Mouse (Mus musculus) small intestine, adult 2 months (tissue): Measurements from ENCODE around the gene Naaladl2.

ENCODE experiments used
- CTCF ChIP-seq: fragments of 200-500 bp; IDR thresholded peaks from 2 replicates; pipeline ENCODE4 v1.5.1; 2012; ENCODE audit warnings: low read depth, mild to moderate bottlenecking, control low read depth, inconsistent platforms, low read length, moderate library complexity, mixed read lengths; ENCODE audit not compliant: insufficient replicate concordance, insufficient read length; ENCODE audit errors: extremely low read depth
- POLR2A ChIP-seq: fragments of 200-500 bp; IDR thresholded peaks from 2 replicates; pipeline ENCODE4 v1.6.1; 2012; ENCODE audit warnings: low read depth, mild to moderate bottlenecking, control low read depth, inconsistent platforms, low read length, moderate library complexity

- no peak for TF ChIP-seq CTCF
- no peak for TF ChIP-seq POLR2A
Measured at GRCm38 (mm10) chr3:25147271-25147670, 3.2 kb upstream of the Naaladl2 start.
